Mouse (Mus musculus) liver, embryonic 11.5 days (tissue): ENCODE measurements around the gene Mepce. TPM values are rescaled to one million over a fixed set of nuclear protein-coding genes. Genes with fewer than 3 reads are reported as not detected.

Source experiments
- ATAC-seq: fragments of 200-750 bp; cut with Nextera tagmentation; replicated peaks from 2 replicates; pipeline ENCODE4 v1.8.0; 2017; ENCODE audit warnings: moderate number of reproducible peaks, mild to moderate bottlenecking, moderate TSS enrichment, moderate library complexity; ENCODE audit not compliant: low FRiP score
- DNase-seq: peaks from one replicate; pipeline ENCODE4 v3.0.0-alpha.2; 2017; ENCODE audit warnings: low spot score
- H3K27ac ChIP-seq: fragments of 300-500 bp; sonication (generic); 2 replicates; pipeline ENCODE4 v1.5.1; 2014; ENCODE audit warnings: mild to moderate bottlenecking, low read depth, low read length, control low read depth
- H3K27me3 ChIP-seq: fragments of 300-500 bp; sonication (generic); replicated peaks from 2 replicates; pipeline ENCODE4 v1.6.1; 2014; ENCODE audit warnings: low read length, mixed read lengths; ENCODE audit not compliant: control insufficient read depth, insufficient read depth
- H3K36me3 ChIP-seq: fragments of 300-500 bp; sonication (generic); 2 replicates; pipeline ENCODE4 v1.6.1; 2014; ENCODE audit warnings: mild to moderate bottlenecking, low read length, moderate library complexity, mixed read lengths; ENCODE audit not compliant: control insufficient read depth, insufficient read depth
- H3K4me1 ChIP-seq: fragments of 300-500 bp; sonication (generic); replicated peaks from 2 replicates; pipeline ENCODE4 v1.6.1; 2014; ENCODE audit warnings: low read length, mixed read lengths; ENCODE audit not compliant: control insufficient read depth, insufficient read depth
- H3K4me2 ChIP-seq: fragments of 300-500 bp; sonication (generic); 2 replicates; pipeline ENCODE4 v1.6.1; 2014; ENCODE audit warnings: mild to moderate bottlenecking, control low read depth, moderate library complexity
- H3K4me3 ChIP-seq: fragments of 300-500 bp; sonication (generic); 2 replicates; pipeline ENCODE4 v1.5.1; 2014; ENCODE audit warnings: low read depth, low read length, control low read depth
- H3K9ac ChIP-seq: fragments of 300-500 bp; sonication (generic); 2 replicates; pipeline ENCODE4 v1.6.1; 2014; ENCODE audit warnings: low read depth, low read length, control low read depth
- H3K9me3 ChIP-seq: fragments of 300-500 bp; sonication (generic); 2 replicates; pipeline ENCODE4 v1.6.1; 2016; ENCODE audit warnings: low read length, inconsistent platforms, mixed read lengths; ENCODE audit not compliant: control insufficient read depth
- WGBS: fragments of 180-500 bp; shearing (Covaris S2); extraction: QIAGEN DNeasy Blood & Tissue Kit; methylation state at CpG from one replicate; pipeline ENCODE4 v1.1.7; 2014; 5-methylcytosine and 5-hydroxymethylcytosine counted together
- polyA plus RNA-seq: library from polyadenylated mRNA; unstranded; fragments of >200 nt; fragmentation: Nextera tagmentation; extraction: Ambion mirVana; gene quantifications from 2 replicates; pipeline ENCODE4 v1.2.1, GENCODE M21; 2014

Gene Mepce
- polyA plus RNA-seq, 1 experiment from 2014 or later = 11.1 TPM

DNA sequence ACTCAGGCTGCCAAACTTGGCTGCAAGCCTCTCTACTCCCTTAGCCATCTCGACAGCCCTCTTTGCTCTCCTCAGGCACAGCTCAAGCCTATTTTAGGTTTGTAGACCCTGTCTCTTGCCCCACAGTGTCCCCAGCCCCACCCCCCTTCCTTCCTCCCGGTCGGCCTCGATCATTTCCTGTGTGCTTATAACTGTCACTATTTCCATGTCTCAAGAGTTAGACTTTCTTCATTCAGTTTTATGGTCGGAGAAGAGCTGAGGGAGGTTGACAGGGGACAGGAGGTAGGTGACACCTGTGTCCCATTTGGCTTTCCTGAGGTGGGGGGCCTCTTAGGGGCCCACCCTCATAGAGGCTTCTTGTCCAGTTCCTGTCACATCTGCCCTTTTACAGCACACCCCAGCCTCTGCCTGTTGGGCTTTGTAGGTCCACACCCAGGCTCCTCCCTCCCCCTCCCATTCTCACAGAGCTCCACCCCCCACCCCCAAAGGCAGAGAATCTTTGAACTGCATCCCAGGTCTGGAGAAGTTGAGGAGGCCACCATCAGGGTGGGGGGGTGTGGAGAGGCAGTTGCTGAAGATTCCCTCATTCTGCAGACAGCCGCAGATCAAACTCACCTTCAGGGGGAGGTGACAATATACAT is 38.1 kb downstream of the Mepce start:
- Histone ChIP-seq H3K27me3 (no peaks in the 10 kb centered on the region), H3K4me2 (peak overlapping the region; percentile 100), H3K4me1 (peaks cover 30% of the 10 kb centered on the region), H3K4me3 (peak overlapping the region; percentile 92), H3K36me3 (peaks cover 27% of the 10 kb centered on the region), H3K9ac (peak overlapping the region; percentile 21), H3K9me3 (no peaks in the 10 kb centered on the region), H3K27ac (peak overlapping the region; percentile 97)
- no peak for ATAC-seq
- 36% methylated on average over 6 of the region's 6 CpGs for WGBS
- no peak for DNase-seq

DNA sequence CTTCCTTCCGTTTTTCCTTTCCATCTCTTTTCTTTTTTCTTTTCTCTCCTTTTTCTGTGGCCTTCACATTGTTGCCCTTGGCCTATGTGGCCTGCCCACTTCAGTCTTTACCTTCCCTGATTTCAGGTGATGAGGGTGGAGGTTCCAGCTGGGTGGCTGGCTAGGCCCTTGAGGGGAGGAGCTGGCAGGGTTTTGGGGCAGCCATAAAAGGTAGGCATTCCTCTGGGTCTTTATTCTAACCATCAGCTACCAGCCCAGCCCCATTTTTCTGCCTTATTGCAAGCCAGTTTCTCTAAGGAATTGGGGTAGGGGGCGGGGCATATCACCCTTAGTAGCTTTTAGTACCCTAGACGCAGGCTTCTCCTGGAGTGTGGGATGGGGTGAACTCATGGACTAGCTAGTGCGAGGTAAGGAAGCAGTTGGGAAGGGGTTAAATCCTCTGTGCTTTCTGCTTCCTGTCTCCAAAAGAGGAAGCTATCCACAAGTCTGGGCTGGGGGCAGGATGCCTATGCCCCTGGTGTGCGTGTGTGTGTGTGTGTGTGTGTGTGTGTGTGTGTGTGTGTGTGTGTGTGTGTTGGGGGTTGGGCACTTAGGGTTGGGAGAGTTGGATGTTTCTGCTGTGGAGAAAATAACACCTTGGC is 39.2 kb downstream of the Mepce start:
- H3K4me1 ChIP-seq = peaks cover 30% of the 10 kb centered on the region
- H3K27me3 ChIP-seq = no peaks in the 10 kb centered on the region
- peak overlapping the region; percentile 21 for H3K9ac ChIP-seq

DNA sequence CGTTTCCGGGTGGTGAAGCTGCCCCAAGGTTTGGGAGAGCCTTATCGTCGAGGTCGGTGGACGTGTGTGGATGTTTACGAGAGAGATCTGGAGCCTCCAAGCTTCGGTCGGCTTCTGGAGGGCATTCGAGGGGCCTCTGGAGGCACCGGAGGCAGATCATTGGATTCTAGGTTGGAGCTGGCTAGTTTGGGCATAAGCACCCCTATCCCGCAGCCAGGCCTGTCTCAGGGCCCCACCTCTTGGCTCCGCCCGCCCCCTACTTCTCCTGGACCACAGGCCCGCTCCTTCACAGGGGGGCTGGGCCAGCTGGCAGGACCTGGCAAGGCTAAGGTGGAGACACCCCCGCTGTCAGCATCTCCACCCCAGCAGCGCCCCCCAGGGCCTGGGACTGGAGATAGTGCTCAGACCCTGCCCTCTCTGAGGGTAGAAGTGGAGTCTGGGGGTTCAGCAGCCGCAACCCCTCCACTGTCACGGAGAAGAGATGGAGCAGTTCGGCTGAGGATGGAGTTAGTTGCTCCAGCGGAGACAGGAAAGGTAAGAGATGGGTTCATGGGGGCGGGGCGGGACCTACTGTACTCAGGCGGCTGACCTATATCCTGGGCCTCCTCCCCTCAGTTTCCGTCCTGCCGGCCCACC is 40.0 kb downstream of the Mepce start:
- peak overlapping the region; percentile 100 for H3K4me2 ChIP-seq
- peak overlapping the region; percentile 95 for H3K9ac ChIP-seq
- no peaks in the 10 kb centered on the region for H3K9me3 ChIP-seq
- 4% methylated on average over 26 of the region's 26 CpGs for WGBS
- DNase-seq = peak; percentile 65
- no peaks in the 10 kb centered on the region for H3K27me3 ChIP-seq
- peaks cover 15% of the 10 kb centered on the region for H3K36me3 ChIP-seq
- peaks cover 30% of the 10 kb centered on the region for H3K4me1 ChIP-seq
- H3K27ac ChIP-seq = peak overlapping the region; percentile 97
- peak overlapping the region; percentile 92 for H3K4me3 ChIP-seq
- peak; percentile 35; the same call in 1 of the 2 replicates for ATAC-seq

More for the DNA sequence above, 39.2 kb downstream of the Mepce start:
- DNase-seq = no peak
- 24% methylated on average over 5 of the region's 5 CpGs for WGBS
- Histone ChIP-seq H3K27ac (peak overlapping the region; percentile 97), H3K4me2 (peak overlapping the region; percentile 100), H3K9me3 (no peaks in the 10 kb centered on the region), H3K4me3 (peak overlapping the region; percentile 92), H3K36me3 (peaks cover 19% of the 10 kb centered on the region)
- ATAC-seq = no peak

DNA sequence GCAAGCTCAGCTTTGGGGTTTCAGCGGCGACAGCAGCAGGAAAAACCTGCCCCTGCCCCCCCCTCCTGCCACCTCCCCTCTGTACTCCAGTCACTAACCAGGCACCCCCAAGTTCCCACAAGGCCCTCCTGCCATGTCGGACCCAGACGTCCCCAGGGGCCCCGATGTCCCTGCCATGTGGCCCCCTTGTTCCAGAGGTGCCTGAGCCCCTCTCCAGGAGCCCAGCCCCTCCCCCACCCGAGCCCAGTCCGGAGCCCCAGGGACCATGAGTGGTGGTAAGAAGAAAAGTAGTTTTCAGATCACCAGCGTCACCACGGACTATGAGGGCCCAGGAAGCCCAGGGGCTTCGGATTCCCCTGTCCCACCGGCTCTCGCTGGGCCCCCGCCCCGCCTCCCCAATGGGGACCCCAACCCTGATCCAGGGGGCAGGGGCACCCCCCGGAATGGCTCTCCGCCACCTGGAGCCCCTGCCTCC is 40.6 kb downstream of the Mepce start:
- Histone ChIP-seq H3K4me1 (peaks cover 32% of the 10 kb centered on the region), H3K27me3 (no peaks in the 10 kb centered on the region), H3K9ac (peak overlapping the region; percentile 95), H3K27ac (peak overlapping the region; percentile 97), H3K36me3 (peaks cover 10% of the 10 kb centered on the region), H3K4me3 (peak overlapping the region; percentile 92), H3K9me3 (no peaks in the 10 kb centered on the region), H3K4me2 (peak overlapping the region; percentile 100)
- 1% methylated on average over 16 of the region's 16 CpGs for WGBS
- DNase-seq (peak; percentile 62), ATAC-seq (0 out of 2 replicates have a peak, but pooled peaks have one; percentile 3)

DNA sequence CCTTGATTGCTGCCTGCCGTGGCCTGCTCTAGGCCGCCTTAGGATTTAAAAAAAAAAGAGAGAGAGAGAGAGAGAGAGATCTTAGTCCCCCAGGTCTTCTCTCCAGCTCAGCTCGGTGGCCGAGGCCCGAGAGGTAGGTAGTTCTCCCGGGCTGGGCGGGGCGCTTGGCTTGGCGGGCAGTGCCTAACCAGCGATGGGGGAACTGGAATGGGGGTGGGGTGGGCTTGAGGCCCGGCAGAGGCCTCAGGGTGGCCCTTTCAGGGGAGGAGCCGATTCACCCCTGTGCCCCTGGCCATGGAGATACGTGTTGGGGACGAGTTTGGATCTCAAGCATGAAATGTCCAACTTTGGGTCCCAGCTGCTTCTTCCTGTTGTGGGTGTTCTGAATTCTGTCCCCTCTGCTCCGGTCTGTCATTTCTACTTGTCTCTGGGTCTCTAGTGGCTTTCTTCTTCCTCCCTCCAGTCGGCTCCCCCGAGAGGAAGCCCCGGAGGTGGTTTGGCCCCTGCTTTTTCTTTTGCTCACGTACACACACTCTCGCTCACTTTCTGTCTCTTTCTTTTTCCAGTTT is 41.1 kb downstream of the Mepce start:
- Histone ChIP-seq H3K4me3 (peak overlapping the region; percentile 92), H3K27ac (peak overlapping the region; percentile 97), H3K36me3 (peaks cover 4% of the 10 kb centered on the region), H3K9me3 (no peaks in the 10 kb centered on the region), H3K9ac (peak overlapping the region; percentile 95), H3K4me2 (peak overlapping the region; percentile 100), H3K27me3 (no peaks in the 10 kb centered on the region), H3K4me1 (peaks cover 36% of the 10 kb centered on the region)
- DNase-seq (peak; percentile 84), ATAC-seq (peak; percentile 70)
- under 1% methylated on average over 20 of the region's 20 CpGs for WGBS

DNA sequence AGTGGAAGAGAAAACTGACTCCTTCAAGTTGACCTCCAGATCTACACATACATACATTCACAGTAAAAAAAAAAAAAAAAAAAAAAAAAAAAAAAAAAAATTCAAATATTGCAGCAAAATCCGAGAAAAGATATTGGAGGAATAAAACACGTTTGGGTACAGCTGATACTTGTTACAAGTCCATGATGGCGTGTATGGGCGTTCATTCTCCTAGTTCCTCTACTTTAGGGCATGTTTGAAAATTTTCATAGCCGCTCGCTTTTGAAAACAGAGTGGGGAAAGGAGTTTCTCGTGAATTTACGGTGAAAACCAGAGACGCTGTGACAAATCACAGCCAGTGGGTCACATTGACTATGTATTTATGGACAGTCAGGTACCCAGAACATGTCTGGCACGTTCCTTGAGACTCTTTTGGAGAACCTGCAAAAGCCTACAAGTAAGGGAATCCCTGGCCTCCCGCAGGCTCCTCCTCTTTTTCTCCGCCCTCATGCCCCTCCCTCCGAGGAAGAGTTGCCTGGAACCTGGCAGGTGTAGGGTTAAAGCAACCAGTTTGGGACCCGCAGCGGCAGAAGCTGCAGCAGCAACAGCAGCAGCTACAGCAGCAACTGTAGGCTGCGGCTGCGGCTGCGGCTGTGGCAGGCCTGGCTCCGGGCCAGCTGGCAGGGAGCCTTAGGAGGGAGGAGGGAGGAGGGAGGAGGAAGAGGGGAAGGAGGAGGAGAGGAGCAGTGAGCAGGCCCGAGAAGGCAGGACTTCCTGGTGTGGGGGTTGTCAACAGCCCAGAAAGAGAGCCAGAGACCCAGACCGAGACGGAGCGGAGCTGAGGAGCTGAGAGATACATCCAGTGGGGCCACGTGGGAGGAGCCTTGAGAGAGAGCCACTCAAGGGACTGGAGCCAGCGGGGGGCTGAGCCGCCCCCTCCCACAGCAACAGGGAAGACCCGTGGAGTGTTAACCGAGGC is 42.0 kb downstream of the Mepce start, which contains the start of gene Tsc22d4:
Gene Tsc22d4, plus strand, starts transcription at position 517 of the 958 bp plus-strand sequence.
- WGBS = 5% methylated on average over 28 of the region's 28 CpGs
- Histone ChIP-seq H3K4me1 (peaks cover 37% of the 10 kb centered on the region), H3K4me3 (peak within 1 kb of the TSS; percentile 92), H3K9ac (peak within 1 kb of the TSS; percentile 95), H3K4me2 (peak within 1 kb of the TSS; percentile 100), H3K36me3 (no peaks in the 10 kb centered on the region; the same call in 1 of the 2 replicates), H3K27me3 (no peaks in the 10 kb centered on the region), H3K9me3 (no peaks in the 10 kb centered on the region), H3K27ac (peak within 1 kb of the TSS; percentile 97)
- DNase-seq = peak; percentile 91
- peak; percentile 79 for ATAC-seq

DNA sequence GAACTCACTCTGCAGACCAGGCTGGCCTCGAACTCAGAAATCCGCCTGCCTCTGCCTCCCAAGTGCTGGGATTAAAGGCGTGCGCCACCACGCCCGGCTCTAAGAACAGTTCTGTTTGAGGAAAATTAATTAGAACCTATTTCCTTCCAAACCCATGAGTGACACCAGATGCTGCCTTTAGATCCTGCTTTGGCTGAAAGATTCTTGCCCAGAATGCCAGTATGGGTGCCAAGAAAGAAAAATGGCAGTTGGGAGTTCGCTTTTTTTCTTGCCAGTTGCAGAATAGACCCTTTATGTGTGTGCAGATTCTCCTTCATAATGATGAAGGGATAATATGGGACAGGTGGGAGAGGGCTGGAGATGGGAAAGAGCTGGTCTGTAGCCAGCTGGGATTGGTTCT is 43.3 kb downstream of the Mepce start:
- ATAC-seq = no peak
- DNase-seq = no peak
- Histone ChIP-seq H3K4me1 (peaks cover 42% of the 10 kb centered on the region), H3K27ac (no peak overlapping the region), H3K4me2 (no peak overlapping the region), H3K4me3 (no peak overlapping the region), H3K9me3 (no peaks in the 10 kb centered on the region), H3K27me3 (no peaks in the 10 kb centered on the region), H3K36me3 (no peaks in the 10 kb centered on the region; the same call in 1 of the 2 replicates), H3K9ac (no peak overlapping the region)
- WGBS = 93% methylated on average over 6 of the region's 7 CpGs
